Mouse (Mus musculus): Measurements from ENCODE around the gene Boll. TPM values are rescaled to one million over a fixed set of nuclear protein-coding genes. Genes with fewer than 3 reads are reported as not detected.
A peak's percentile ranks its signal among the peaks of the same experiment; 100 is the strongest.

Boll gene
- polyA plus RNA-seq, 1 experiment from 2014 or later, result 0.37 TPM

- H3K9me3 ChIP-seq (ENCODE audit: control insufficient read depth, low read length), result no peaks in the 10 kb centered on the region
- H3K9ac ChIP-seq (ENCODE audit: low read depth, low read length), result no peak overlapping the region
- H3K4me3 ChIP-seq (ENCODE audit: low read depth, low read length), result no peak overlapping the region
- H3K4me1 ChIP-seq (replicated peaks; ENCODE audit: control insufficient read depth, insufficient read depth, low read length), result no peaks in the 10 kb centered on the region
- 74% methylated on average over 9 of the region's 9 CpGs for WGBS
- H3K36me3 ChIP-seq (ENCODE audit: control insufficient read depth, insufficient read depth, low read length), result no peaks in the 10 kb centered on the region
- no peak for DNase-seq (ENCODE audit: low spot score)
- H3K4me2 ChIP-seq, result no peak overlapping the region
- H3K27me3 ChIP-seq (replicated peaks; ENCODE audit: control insufficient read depth, insufficient read depth, low read length), result no peaks in the 10 kb centered on the region
- ATAC-seq (replicated peaks; ENCODE audit: low FRiP score), result no peak
- no peak overlapping the region for H3K27ac ChIP-seq (ENCODE audit: low read depth, low read length)
Measured at GRCm38 (mm10) chr1:55279081-55279480, 84.2 kb downstream of the Boll start.

GRCm38 (mm10) chr1:55265447-55265846 is 97.8 kb downstream of the Boll start:
- H3K27me3 ChIP-seq (replicated peaks; ENCODE audit: control insufficient read depth, insufficient read depth, low read length), result no peaks in the 10 kb centered on the region
- WGBS, result 60% methylated on average over 2 of the region's 2 CpGs

GRCm38 (mm10) chr1:55264385-55264784 is 98.9 kb downstream of the Boll start:
- no peak overlapping the region for H3K27ac ChIP-seq (ENCODE audit: low read depth, low read length)
- ATAC-seq (replicated peaks; ENCODE audit: low FRiP score) (peak; percentile 56; the same call in 1 of the 2 replicates), DNase-seq (ENCODE audit: low spot score) (no peak)
- WGBS, result 12% methylated on average over 2 of the region's 2 CpGs
- no peaks in the 10 kb centered on the region for H3K36me3 ChIP-seq (ENCODE audit: control insufficient read depth, insufficient read depth, low read length)
- H3K4me1 ChIP-seq (replicated peaks; ENCODE audit: control insufficient read depth, insufficient read depth, low read length), result peaks cover 5% of the 10 kb centered on the region
- H3K27me3 ChIP-seq (replicated peaks; ENCODE audit: control insufficient read depth, insufficient read depth, low read length), result no peaks in the 10 kb centered on the region
- H3K4me3 ChIP-seq (ENCODE audit: low read depth, low read length), result no peak overlapping the region
- H3K9me3 ChIP-seq (ENCODE audit: control insufficient read depth, low read length), result no peaks in the 10 kb centered on the region
- no peak overlapping the region for H3K9ac ChIP-seq (ENCODE audit: low read depth, low read length)
- peak overlapping the region; percentile 33 for H3K4me2 ChIP-seq

More at GRCm38 (mm10) chr1:55265447-55265846, 97.8 kb downstream of the Boll start:
- ATAC-seq (replicated peaks; ENCODE audit: low FRiP score), result no peak
- DNase-seq (ENCODE audit: low spot score), result no peak
- H3K27ac ChIP-seq (ENCODE audit: low read depth, low read length), result no peak overlapping the region
- H3K4me3 ChIP-seq (ENCODE audit: low read depth, low read length), result no peak overlapping the region
- no peaks in the 10 kb centered on the region for H3K9me3 ChIP-seq (ENCODE audit: control insufficient read depth, low read length)
- H3K4me1 ChIP-seq (replicated peaks; ENCODE audit: control insufficient read depth, insufficient read depth, low read length), result peaks cover 5% of the 10 kb centered on the region
- H3K9ac ChIP-seq (ENCODE audit: low read depth, low read length), result no peak overlapping the region
- no peaks in the 10 kb centered on the region for H3K36me3 ChIP-seq (ENCODE audit: control insufficient read depth, insufficient read depth, low read length)
- no peak overlapping the region for H3K4me2 ChIP-seq

- no peak overlapping the region for H3K9ac ChIP-seq (ENCODE audit: low read depth, low read length)
- H3K4me2 ChIP-seq, result no peak overlapping the region
- no peak overlapping the region for H3K27ac ChIP-seq (ENCODE audit: low read depth, low read length)
- H3K4me3 ChIP-seq (ENCODE audit: low read depth, low read length), result no peak overlapping the region
- H3K4me1 ChIP-seq (replicated peaks; ENCODE audit: control insufficient read depth, insufficient read depth, low read length), result no peaks in the 10 kb centered on the region
- H3K36me3 ChIP-seq (ENCODE audit: control insufficient read depth, insufficient read depth, low read length), result 0 out of 2 replicates have a peak, but pooled peaks cover 2% of the 10 kb centered on the region
- 79% methylated on average over 2 of the region's 2 CpGs for WGBS
- DNase-seq (ENCODE audit: low spot score) (no peak), ATAC-seq (replicated peaks; ENCODE audit: low FRiP score) (no peak)
- H3K9me3 ChIP-seq (ENCODE audit: control insufficient read depth, low read length), result no peaks in the 10 kb centered on the region
- H3K27me3 ChIP-seq (replicated peaks; ENCODE audit: control insufficient read depth, insufficient read depth, low read length), result no peaks in the 10 kb centered on the region
Measured at GRCm38 (mm10) chr1:55246374-55246773, 116.9 kb downstream of the Boll start.

- no peaks in the 10 kb centered on the region for H3K9me3 ChIP-seq (ENCODE audit: control insufficient read depth, low read length)
- H3K4me2 ChIP-seq, result peak overlapping the region; percentile 98
- H3K4me3 ChIP-seq (ENCODE audit: low read depth, low read length), result peak overlapping the region; percentile 93
- H3K27me3 ChIP-seq (replicated peaks; ENCODE audit: control insufficient read depth, insufficient read depth, low read length), result no peaks in the 10 kb centered on the region
- no peak overlapping the region for H3K9ac ChIP-seq (ENCODE audit: low read depth, low read length)
- WGBS, result 4% methylated on average over 1 of the region's 1 CpGs
- no peak overlapping the region for H3K27ac ChIP-seq (ENCODE audit: low read depth, low read length)
- DNase-seq (ENCODE audit: low spot score) (no peak), ATAC-seq (replicated peaks; ENCODE audit: low FRiP score) (no peak)
- H3K4me1 ChIP-seq (replicated peaks; ENCODE audit: control insufficient read depth, insufficient read depth, low read length), result peaks cover 8% of the 10 kb centered on the region
- H3K36me3 ChIP-seq (ENCODE audit: control insufficient read depth, insufficient read depth, low read length), result peaks cover 2% of the 10 kb centered on the region; the same call in 1 of the 2 replicates
Measured at GRCm38 (mm10) chr1:55239237-55239636, 124.0 kb downstream of the Boll start.

- no peak for ATAC-seq (replicated peaks; ENCODE audit: low FRiP score)
- H3K4me1 ChIP-seq (replicated peaks; ENCODE audit: control insufficient read depth, insufficient read depth, low read length), result peaks cover 8% of the 10 kb centered on the region
- peak overlapping the region; percentile 93 for H3K4me3 ChIP-seq (ENCODE audit: low read depth, low read length)
- 31% methylated on average over 13 of the region's 13 CpGs for WGBS
- H3K4me2 ChIP-seq, result peak overlapping the region; percentile 98
- no peaks in the 10 kb centered on the region for H3K27me3 ChIP-seq (replicated peaks; ENCODE audit: control insufficient read depth, insufficient read depth, low read length)
- no peak overlapping the region for H3K27ac ChIP-seq (ENCODE audit: low read depth, low read length)
- H3K36me3 ChIP-seq (ENCODE audit: control insufficient read depth, insufficient read depth, low read length), result peaks cover 2% of the 10 kb centered on the region; the same call in 1 of the 2 replicates
- DNase-seq (ENCODE audit: low spot score), result no peak
- no peaks in the 10 kb centered on the region for H3K9me3 ChIP-seq (ENCODE audit: control insufficient read depth, low read length)
- peak overlapping the region; percentile 84 for H3K9ac ChIP-seq (ENCODE audit: low read depth, low read length)
Measured at GRCm38 (mm10) chr1:55238496-55238895, 124.8 kb downstream of the Boll start.

GRCm38 (mm10) chr1:55237643-55238161 is 125.6 kb downstream of the Boll start:
- no peaks in the 10 kb centered on the region for H3K27me3 ChIP-seq (replicated peaks; ENCODE audit: control insufficient read depth, insufficient read depth, low read length)
- DNase-seq (ENCODE audit: low spot score) (no peak), ATAC-seq (replicated peaks; ENCODE audit: low FRiP score) (peak; percentile 46)

GRCm38 (mm10) chr1:55236890-55237642 is 126.2 kb downstream of the Boll start, which contains the start of gene Mars2:
TSS of gene Mars2 (plus strand) at chr1:55237177.
- peak within 1 kb of the TSS; percentile 98 for H3K4me2 ChIP-seq
- H3K9me3 ChIP-seq (ENCODE audit: control insufficient read depth, low read length), result no peaks in the 10 kb centered on the region
- H3K27ac ChIP-seq (ENCODE audit: low read depth, low read length), result peak within 1 kb of the TSS; percentile 74
- no peaks in the 10 kb centered on the region for H3K27me3 ChIP-seq (replicated peaks; ENCODE audit: control insufficient read depth, insufficient read depth, low read length)
- H3K9ac ChIP-seq (ENCODE audit: low read depth, low read length), result peak within 1 kb of the TSS; percentile 84
- peaks cover 8% of the 10 kb centered on the region for H3K4me1 ChIP-seq (replicated peaks; ENCODE audit: control insufficient read depth, insufficient read depth, low read length)
- peak within 1 kb of the TSS; percentile 93 for H3K4me3 ChIP-seq (ENCODE audit: low read depth, low read length)
- ATAC-seq (replicated peaks; ENCODE audit: low FRiP score) (peak; percentile 97), DNase-seq (ENCODE audit: low spot score) (peak; percentile 94)
- no peaks in the 10 kb centered on the region; the same call in 1 of the 2 replicates for H3K36me3 ChIP-seq (ENCODE audit: control insufficient read depth, insufficient read depth, low read length)
- under 1% methylated on average over 82 of the region's 82 CpGs for WGBS

More at GRCm38 (mm10) chr1:55237643-55238161, 125.6 kb downstream of the Boll start:
- WGBS, result 0% methylated on average over 23 of the region's 23 CpGs
- H3K4me3 ChIP-seq (ENCODE audit: low read depth, low read length), result peak overlapping the region; percentile 93
- peaks cover 8% of the 10 kb centered on the region for H3K4me1 ChIP-seq (replicated peaks; ENCODE audit: control insufficient read depth, insufficient read depth, low read length)
- peak overlapping the region; percentile 84 for H3K9ac ChIP-seq (ENCODE audit: low read depth, low read length)
- H3K4me2 ChIP-seq, result peak overlapping the region; percentile 98
- peaks cover 2% of the 10 kb centered on the region; the same call in 1 of the 2 replicates for H3K36me3 ChIP-seq (ENCODE audit: control insufficient read depth, insufficient read depth, low read length)
- no peaks in the 10 kb centered on the region for H3K9me3 ChIP-seq (ENCODE audit: control insufficient read depth, low read length)
- H3K27ac ChIP-seq (ENCODE audit: low read depth, low read length), result peak overlapping the region; percentile 74

All from liver, embryonic 11.5 days (tissue).